Mouse (Mus musculus) granulocyte monocyte progenitor cell, adult 5-6 weeks (primary cell): ENCODE measurements at regions not wholly inside any gene's neighbourhood (a gene's known extent, or its start where the extent isn't known, plus 50 kb on each side); places are given as distances from the start of the nearest gene placed in this dataset.

Experiments
- ATAC-seq: replicated peaks from 2 replicates; pipeline ENCODE4 v1.8.0; 2016; ENCODE audit warnings: mild to moderate bottlenecking, moderate TSS enrichment, inconsistent platforms; ENCODE audit not compliant: poor library complexity, severe bottlenecking

DNA sequence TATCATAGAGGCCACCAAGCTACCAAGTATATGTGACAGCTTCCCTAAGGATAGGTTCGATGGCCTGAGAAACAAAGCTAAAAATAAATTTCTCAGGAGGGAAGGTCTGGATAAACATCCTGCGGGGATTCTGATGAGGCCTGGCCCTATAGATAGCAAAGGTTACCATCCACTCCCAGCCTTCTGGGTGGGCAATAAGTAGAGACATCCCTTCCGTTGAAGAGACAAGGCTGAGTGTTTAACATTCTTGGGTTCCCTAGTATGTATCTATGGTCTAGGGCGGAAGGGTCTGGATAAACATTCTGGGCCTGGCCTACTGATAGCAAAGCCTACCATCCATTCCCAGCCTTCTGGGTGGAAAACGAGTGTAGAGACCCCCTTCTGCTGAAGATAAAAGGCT lies 180.5 kb upstream of the Dlk1 start:
- ATAC-seq = no peak

DNA sequence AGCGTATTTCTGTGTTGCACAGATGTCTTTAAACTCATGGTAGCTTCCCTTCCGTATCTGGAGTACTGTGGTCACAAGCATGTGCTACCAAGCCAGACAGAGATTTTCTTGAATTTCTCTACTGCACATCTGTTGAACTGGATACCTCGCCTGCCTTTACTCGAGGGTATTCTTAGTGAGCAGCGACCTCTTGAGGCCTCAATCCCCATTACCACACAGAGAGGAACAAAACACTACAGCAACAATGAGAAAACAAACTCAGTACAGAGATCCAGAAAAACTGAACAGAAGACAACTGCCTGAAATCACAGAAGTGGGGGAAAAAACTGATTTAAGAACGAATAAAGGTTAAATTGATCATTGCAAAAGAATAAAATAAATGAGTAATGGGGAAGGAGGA lies 137.8 kb upstream of the Dlk1 start:
- peak; percentile 37; the same call in 1 of the 2 replicates for ATAC-seq

DNA sequence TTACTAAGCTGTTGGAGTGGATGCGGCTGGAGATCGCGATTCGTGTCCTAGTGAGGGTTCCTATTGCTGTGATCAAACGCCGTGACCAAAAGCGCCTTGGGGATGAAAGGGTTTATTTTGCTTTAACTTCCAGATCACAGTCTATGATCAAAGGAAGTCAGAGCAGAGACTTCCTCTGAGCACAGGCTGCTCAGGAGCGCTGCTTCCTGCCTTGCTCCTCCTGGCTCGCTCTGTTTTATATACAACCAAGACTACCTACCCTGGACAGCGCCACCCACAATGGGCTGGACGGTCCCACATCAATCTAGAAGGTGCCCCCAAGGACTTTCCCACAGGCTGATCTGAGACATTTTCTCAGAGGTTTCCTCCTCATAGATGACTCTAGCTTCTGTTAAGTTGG lies 126.6 kb upstream of the Dlk1 start:
- ATAC-seq = no peak

DNA sequence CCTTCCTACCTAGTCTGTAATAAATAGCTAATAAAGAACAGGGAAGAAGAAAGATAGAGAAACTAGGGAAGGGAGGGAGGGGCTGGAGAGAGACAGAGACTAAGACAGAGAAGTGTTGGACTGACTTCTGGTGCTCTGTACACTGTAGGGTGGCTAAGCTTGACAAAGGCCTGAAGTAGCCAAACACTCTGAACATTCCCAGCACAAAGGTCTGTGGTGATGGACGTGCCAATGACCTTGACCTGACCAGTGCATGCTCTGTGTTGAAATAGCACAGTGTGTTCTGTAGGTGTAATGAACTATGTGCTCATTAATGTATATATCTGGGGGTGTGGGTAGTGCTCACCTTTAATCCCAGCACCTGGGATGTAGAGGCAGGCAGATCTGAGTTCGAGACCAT lies 81.3 kb upstream of the Dlk1 start:
- no peak for ATAC-seq

DNA sequence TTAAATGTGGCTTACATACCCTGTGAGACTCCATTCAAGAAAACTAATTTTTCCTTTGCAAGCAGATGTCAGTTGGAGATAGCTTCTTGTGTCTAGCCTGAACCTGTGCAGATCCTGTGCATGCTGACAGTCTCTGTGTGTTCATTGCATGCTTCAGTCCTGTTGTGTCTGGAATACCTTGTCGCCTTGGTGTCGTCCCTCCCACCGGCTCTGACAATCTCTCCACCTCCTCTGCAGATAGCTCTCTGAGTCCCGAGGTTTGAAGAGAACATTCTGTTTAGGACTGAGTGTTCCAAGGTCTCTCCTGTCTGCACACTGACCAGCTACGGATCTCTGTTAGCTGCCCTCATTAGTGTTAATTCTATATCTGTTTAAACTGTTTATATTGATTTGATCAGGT lies 66.8 kb upstream of the Dlk1 start:
- ATAC-seq = no peak

DNA sequence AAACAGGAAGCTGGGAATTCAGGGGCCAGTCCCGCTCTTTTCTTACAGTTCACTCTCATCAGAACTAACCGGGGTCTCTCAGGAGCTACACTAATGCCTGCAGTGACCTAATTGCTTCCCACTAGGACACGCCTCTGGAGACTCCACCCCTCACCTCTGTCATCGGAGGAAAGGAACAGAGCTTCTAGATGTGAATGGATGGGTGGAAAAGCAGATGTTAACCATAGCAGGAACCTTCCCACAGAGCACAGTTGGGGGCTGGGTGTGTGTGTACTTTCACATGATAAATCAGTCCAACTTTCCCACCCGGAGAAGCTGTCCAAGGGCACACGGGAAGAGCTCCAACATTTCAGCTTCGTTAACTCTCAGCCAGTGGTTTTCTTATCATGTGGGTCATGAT lies 63.8 kb upstream of the Dlk1 start:
- ATAC-seq = no peak

DNA sequence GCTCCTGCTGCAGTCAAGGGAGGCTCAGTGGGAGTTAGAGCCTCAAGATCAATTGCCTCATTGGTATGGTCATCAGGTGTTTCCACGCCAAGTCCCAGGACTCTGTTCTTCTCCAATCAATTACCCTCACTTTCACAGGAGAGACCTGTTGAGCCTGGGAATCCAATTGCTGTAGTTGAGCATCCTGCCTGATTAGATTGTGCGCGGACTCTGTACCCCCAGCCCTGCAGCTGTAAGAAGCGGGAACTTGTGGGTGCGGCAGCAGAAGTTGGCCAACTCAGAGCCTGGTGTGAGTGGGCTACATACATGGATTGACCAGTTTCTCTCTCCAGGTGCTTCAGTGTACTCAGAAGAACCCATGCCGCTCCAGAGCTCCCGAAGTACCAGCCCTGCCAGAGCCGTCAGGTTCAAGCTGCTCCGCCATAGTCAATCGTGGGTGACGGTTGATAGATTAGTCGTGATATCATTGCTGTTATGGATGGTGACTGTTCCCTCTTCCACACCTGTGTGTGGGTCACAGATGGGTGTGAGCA lies 62.2 kb upstream of the Dlk1 start:
- ATAC-seq = no peak

DNA sequence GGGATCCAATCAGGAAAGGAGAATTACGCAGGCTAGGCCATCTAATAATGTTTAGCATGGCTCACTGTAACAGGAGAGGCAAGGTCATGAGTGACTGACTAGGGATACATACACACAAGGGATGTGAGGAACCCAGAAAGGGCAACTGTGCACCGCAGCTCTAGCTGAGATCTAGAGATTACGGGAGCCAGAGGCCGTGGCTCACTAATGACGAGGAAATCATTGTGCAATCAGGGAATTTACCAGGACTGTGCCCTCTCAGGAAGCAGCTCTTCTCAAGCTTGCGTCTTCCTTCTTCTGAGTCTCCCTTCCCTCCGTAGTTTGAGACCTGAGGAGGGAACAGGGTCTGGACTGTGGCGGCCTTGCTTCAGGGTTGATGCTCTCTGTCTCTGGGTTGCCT lies 61.6 kb upstream of the Dlk1 start:
- ATAC-seq = peak; percentile 73

DNA sequence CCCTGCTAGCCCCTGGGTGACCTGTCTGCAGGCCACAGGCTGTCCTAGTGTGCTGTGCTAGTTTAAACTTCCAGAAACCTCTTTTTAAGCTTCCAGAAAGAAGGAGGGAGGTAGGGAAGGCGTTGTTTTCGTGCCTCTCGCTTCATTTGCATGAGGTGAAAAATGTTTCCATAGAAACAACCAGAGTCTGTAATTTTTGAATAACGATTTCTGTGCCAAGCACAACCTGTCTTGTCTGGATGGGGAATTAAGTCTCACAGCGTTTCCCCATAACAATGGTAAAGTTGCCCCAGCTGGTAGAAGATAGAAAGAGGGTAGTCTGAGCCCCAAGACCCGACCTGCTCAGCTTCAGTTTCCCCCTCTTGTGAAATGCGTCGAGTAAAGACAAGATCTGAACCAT lies 59.3 kb upstream of the Dlk1 start:
- ATAC-seq = no peak

DNA sequence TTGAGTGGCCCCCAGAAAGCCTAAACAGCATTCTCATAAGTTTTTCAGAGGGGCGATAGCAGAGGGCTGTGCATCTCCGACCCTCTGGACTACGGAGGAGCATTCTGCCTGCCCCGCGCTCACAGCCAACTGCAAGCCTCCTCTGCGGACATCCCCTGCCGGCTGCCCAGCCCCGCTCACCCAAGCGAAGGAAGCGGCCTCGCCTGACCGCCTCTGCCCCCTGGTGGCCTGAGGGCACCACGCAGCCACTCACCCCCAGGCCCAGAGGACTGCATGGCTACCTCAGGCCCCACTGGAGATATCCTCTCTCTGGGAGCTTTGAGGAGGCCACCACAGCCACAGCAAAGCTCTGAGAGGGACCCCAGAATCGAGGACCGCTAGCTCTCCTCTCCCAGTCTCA lies 58.8 kb upstream of the Dlk1 start:
- peak; percentile 80 for ATAC-seq

DNA sequence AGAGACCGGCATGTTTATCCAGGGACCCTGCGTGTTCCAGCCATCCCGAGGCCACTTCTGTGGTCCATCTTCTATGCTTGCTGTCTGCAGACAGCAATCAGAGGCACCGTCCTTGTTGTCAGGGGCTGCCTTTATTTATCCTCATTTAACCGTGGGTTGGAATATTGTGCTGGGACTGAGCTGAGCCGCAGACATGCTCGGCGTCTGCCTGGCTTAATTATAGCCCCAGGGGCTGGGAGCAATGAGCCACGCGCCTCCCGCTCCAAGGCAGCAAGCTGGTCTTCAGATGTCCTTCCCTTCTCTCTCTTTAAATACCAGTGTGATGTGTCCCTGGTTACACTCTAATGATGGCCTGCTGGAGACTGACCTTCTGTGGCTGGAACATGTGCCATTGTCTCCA lies 58.2 kb upstream of the Dlk1 start:
- ATAC-seq = no peak

DNA sequence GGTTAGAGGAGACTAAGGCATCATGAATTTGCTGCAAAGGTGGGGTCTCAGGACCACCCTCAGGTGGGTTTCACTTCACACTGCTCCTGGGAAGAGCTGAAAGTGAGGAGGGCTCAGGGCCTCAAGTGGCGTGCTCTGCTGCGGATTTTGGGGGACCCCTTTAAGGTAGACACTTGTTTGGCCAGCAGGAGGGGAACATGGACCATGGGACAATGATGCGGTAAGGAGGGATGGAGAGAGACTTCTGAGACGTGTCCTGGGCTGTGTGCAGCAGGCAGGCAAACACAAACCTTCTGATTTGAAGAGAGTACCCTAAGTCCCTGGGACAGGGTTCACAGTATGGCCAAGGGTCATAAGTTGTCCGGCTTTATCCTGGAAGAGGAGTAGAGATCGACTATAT lies 56.0 kb upstream of the Dlk1 start:
- ATAC-seq = no peak

DNA sequence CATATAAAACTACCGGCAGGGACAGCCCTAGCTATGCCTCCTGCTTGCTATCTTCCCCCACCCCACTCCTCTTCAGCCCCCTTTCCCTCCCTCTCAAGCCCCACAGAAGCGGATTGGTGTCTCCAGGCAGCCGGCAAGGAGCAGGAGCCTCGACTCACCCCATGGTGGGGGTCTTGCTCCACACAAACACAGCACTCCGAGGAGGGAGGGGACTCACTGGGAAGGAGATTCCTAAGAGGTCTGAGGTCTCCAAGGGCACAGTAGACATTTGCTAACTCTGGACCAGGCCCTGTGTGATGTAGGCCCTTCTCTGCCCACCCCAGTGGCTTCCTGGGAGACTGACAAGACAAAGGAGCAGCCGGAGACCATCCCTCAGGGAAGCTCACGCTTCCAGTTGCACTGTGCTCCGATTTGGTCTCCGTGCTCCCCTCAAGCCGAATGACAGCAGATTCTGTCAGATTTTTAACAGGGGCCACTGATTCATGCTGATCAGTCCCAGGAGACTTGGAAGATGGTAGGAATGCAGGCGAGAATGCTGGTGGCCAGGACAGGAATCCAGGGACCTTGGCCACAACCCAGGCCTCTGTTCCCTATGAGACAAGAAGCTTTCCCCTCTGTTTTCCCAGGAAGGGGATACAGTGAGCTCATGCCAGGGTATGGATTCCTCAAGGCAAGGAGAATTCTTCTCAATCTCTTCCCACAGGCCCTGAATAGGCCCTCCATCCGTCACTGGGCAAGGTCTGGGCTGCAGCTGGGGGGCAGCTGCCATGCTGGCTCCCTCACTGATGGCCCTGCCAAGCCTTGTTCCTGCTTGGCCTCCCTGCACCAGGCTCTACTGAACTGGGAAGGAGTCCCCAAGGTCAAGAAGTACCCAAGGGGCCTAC lies 55.2 kb upstream of the Dlk1 start:
- ATAC-seq = no peak

DNA sequence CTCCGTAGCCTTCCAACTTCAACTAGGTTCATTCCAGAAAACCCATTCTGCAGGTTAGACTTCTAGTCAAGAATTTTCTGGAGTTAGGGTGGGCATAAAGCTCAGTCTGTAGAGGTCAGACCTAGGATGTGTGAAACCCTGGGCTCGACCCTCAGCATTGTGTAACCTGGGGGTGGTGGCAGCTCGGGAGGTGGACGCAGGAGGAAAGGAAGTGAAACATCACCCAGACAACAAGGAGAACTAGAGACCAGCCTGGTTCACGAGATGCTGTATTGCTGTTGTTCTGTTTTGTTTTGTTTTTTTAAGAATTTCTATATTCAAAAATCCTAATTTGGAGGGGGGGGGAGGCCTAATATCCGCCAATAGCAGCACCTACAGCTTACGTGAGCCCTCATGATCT lies 54.1 kb upstream of the Dlk1 start:
- peak; percentile 71 for ATAC-seq

DNA sequence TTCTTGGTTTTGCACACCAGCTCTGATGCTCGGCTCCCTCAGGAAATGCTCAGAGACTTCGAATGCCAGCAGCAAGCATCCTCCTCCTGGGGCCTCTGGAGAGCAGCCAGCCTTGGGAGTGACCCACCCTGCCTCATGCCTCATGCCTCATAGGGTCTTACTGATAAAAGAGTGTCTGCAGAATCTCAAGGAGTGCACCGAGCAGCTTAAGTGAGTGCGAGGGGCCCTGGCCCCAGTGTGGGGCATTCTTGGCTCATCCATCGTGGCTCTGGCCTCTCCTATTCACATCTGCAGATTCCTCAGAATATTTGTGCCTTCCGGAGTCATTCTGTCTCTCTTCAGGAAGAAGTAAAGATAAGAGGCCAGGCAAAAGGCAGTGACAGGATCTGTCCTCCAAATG lies 53.7 kb upstream of the Dlk1 start:
- ATAC-seq = no peak

DNA sequence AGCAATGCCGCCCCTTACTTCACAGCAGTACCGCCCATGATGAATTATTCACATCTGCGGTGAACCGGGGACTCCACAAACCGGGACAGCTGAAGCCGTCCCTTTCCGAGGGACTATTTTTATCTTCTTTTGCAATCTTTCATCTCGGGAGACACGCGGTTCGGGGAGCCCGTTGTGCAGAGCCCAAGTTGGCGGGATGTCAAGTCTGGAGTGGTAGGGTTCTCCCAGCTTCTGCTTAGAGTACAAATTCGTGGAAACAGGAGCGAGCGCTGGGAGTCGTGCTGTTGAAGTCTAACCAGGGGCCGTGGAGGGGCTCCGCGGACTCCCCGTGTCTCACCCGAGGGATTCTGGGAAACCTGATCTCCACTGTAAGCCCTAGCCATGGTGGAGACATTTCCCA lies 53.0 kb upstream of the Dlk1 start:
- peak; percentile 36 for ATAC-seq

DNA sequence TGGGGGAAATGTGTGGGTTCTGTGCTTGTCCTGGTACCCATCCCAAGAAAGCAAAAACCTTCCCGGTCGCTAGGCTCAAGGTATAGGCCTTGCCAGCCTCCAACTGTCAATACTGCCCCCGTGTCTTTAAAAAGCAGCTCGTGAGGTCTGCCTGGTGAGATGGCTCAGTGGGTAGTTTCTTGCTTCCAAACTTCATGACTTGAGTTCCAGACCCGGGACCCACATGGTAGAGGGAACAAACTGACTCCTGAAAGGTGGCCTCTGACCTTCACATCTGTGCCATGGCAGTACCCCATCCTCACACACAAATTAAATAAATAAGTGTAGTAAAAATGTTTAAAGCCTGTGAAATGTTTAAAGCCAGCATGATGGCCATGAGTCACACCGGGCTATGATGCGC lies 52.6 kb upstream of the Dlk1 start:
- ATAC-seq = no peak

DNA sequence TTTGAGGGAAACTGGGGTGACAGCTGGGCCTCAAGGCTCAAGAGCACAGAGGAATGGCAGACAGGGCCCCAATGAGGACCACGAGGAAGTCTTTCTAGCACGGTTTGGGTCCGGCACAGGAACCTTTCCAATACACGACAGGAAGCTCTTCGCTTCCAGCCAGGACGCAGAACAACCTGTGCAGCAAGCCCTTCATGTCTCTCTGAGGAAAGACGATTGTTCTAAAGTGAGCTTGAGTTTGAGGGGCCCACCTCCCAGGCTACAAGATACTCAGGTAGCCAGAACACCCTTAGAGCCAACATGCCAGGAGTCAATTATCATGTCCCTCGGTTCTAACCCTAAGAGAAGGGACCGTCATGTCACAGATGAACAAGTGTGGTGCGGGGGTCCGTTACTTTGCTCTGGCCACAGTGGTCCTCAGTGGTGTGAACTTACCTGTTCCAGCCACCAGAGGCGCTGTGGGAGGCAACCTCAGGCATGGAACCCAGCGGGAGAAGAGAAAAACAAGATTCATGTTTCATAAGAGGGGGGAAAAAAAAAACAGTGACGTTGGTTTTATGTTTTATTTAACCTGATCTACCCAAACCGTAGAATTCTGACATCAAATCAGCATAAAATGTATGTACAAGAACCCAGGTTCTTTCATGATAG lies 51.6 kb upstream of the Dlk1 start:
- peak; percentile 48 for ATAC-seq

DNA sequence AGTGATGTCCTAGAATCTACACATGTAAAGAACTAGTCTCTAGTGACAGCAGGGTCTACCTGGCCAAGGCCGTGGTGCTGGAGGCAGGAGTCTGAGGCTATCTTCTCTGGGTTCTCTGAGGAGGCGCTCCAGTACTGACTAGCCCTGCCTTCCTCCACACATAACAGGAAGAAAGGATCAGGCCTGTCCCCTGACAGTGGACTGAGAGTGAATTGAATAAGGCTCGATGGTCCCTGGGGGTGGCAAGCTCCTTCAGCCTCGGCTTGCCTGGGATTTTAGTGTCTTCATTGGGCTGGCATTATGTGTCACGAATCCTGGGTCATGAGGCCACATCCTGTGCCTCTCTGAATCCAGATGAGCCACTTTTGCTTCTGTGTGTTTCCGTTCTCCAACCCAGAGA lies 50.9 kb upstream of the Dlk1 start:
- ATAC-seq = no peak

DNA sequence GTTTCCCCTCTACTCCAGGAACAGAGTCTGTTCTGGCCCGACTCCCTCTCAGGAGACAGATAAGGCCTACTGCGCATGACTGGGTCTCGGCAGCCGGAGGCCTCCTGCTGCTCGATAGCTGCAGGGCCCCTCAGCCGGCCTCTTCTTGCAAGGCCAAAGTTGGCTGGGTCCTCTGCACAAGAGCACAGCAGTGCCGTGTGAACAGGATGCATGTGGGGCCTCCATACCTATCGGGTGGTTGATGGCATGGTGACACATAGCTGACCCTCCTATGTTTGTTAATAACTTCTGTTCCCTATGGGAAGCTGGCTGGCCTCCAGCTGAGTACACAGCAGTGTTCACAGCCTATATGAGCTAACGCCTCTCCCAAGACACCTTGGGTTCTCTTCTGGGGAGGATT lies 50.4 kb upstream of the Dlk1 start:
- peak; percentile 11; the same call in 1 of the 2 replicates for ATAC-seq
